Mouse (Mus musculus) mouse trophoblast stem cell (cell line): Measurements from ENCODE around the gene Unc13a.

Source experiments
- in situ Hi-C, 2 experiments: fragments of 300-500 bp; cut with MseI, MboI; formaldehyde crosslinking; loops; 2 replicates in 1 of 2; 3 replicates in 1 of 2; pipeline ENCODE4 v1.15.1; 2025

The Unc13a gene

GRCm38 (mm10) chr8:71665331-71666130, 6.0 kb downstream of the Unc13a start:
- in situ Hi-C loops, result loop anchor here in 1 of 2 experiments (10.0 kb wide), 1 partner anchor 101 kb away; the partner anchor contains the start of genes Nxnl1 and Slc27a1

- in situ Hi-C loops, result loop anchor here in 1 of 2 experiments (10.0 kb wide), 1 partner anchor 96 kb away; the partner anchor contains the start of genes Nxnl1 and Slc27a1
Measured at GRCm38 (mm10) chr8:71660325-71661120, 11.0 kb downstream of the Unc13a start.

- in situ Hi-C loops, result loop anchor here (10.0 kb wide), 1 partner anchor 95 kb away; the partner anchor contains the start of genes Nxnl1 (in 2 of the 2) and Slc27a1 (in 2 of the 2)
Measured at GRCm38 (mm10) chr8:71659751-71660150, 11.8 kb downstream of the Unc13a start.

GRCm38 (mm10) chr8:71658515-71659049, 13.0 kb downstream of the Unc13a start:
- in situ Hi-C loops, result loop anchor here in 1 of 2 experiments (10.0 kb wide), 1 partner anchor 94 kb away; the partner anchor contains the start of genes Nxnl1 and Slc27a1

GRCm38 (mm10) chr8:71657816-71658215, 13.7 kb downstream of the Unc13a start:
- in situ Hi-C loops, result loop anchor here in 1 of 2 experiments (10.0 kb wide), 1 partner anchor 93 kb away; the partner anchor contains the start of genes Nxnl1 and Slc27a1

- in situ Hi-C loops, result loop anchor here in 1 of 2 experiments (10.0 kb wide), 1 partner anchor 90 kb away; the partner anchor contains the start of genes Nxnl1 and Slc27a1
Measured at GRCm38 (mm10) chr8:71654600-71654999, 17.0 kb downstream of the Unc13a start.

- in situ Hi-C loops, result no loop called here
Measured at GRCm38 (mm10) chr8:71645510-71645909, 26.0 kb downstream of the Unc13a start.

- in situ Hi-C loops, result no loop called here
Measured at GRCm38 (mm10) chr8:71639318-71639717, 32.2 kb downstream of the Unc13a start.

GRCm38 (mm10) chr8:71638321-71638720, 33.2 kb downstream of the Unc13a start:
- in situ Hi-C loops, result no loop called here

GRCm38 (mm10) chr8:71637149-71638095, 34.1 kb downstream of the Unc13a start:
- in situ Hi-C loops, result no loop called here

- in situ Hi-C loops, result no loop called here
Measured at GRCm38 (mm10) chr8:71633981-71634667, 37.4 kb downstream of the Unc13a start.

GRCm38 (mm10) chr8:71633164-71633563, 38.4 kb downstream of the Unc13a start:
- in situ Hi-C loops, result no loop called here

GRCm38 (mm10) chr8:71631897-71632296, 39.7 kb downstream of the Unc13a start:
- in situ Hi-C loops, result no loop called here

- in situ Hi-C loops, result no loop called here
Measured at GRCm38 (mm10) chr8:71630761-71631160, 40.8 kb downstream of the Unc13a start.

- in situ Hi-C loops, result no loop called here
Measured at GRCm38 (mm10) chr8:71629781-71630212, 41.8 kb downstream of the Unc13a start.

GRCm38 (mm10) chr8:71629096-71629697, 42.4 kb downstream of the Unc13a start:
- in situ Hi-C loops, result no loop called here

- in situ Hi-C loops, result no loop called here
Measured at GRCm38 (mm10) chr8:71628396-71629095, 43.0 kb downstream of the Unc13a start.

GRCm38 (mm10) chr8:71627265-71628099, 44.1 kb downstream of the Unc13a start:
- in situ Hi-C loops, result no loop called here
